Mouse (Mus musculus) heart, embryonic 13.5 days (tissue): ENCODE measurements at regions not wholly inside any gene's neighbourhood (a gene's known extent, or its start where the extent isn't known, plus 50 kb on each side); places are given as distances from the start of the nearest gene placed in this dataset.

ENCODE experiments used
- ATAC-seq: fragments of 200-750 bp; cut with Nextera tagmentation; 2 replicates; pipeline ENCODE4 v1.8.0; 2017; ENCODE audit warnings: moderate TSS enrichment; ENCODE audit not compliant: insufficient number of reproducible peaks, low FRiP score, low TSS enrichment; ENCODE audit errors: extremely low read depth
- H3K27ac ChIP-seq: fragments of 300-500 bp; sonication (generic); replicated peaks from 2 replicates; pipeline ENCODE4 v1.5.1; 2015; ENCODE audit warnings: moderate library complexity, mild to moderate bottlenecking, inconsistent platforms
- H3K27me3 ChIP-seq: fragments of 300-500 bp; sonication (generic); replicated peaks from 2 replicates; pipeline ENCODE4 v1.6.1; 2015; ENCODE audit warnings: mild to moderate bottlenecking, inconsistent platforms
- H3K36me3 ChIP-seq: fragments of 300-500 bp; sonication (generic); 2 replicates; pipeline ENCODE4 v1.6.1; 2015; ENCODE audit warnings: mild to moderate bottlenecking, inconsistent platforms
- H3K4me1 ChIP-seq: fragments of 300-500 bp; sonication (generic); 2 replicates; pipeline ENCODE4 v1.6.1; 2015; ENCODE audit warnings: inconsistent platforms
- H3K4me2 ChIP-seq: fragments of 300-500 bp; sonication (generic); 2 replicates; pipeline ENCODE4 v1.6.1; 2015; ENCODE audit warnings: inconsistent platforms, mild to moderate bottlenecking, moderate library complexity
- H3K4me3 ChIP-seq: fragments of 300-500 bp; sonication (generic); 2 replicates; pipeline ENCODE4 v1.5.1; 2015; ENCODE audit warnings: moderate library complexity, mild to moderate bottlenecking, inconsistent platforms
- H3K9ac ChIP-seq: fragments of 300-500 bp; sonication (generic); 2 replicates; pipeline ENCODE4 v1.6.1; 2015; ENCODE audit warnings: inconsistent platforms, mild to moderate bottlenecking, moderate library complexity
- H3K9me3 ChIP-seq: fragments of 300-500 bp; sonication (generic); 2 replicates; pipeline ENCODE4 v1.6.1; 2016; ENCODE audit warnings: inconsistent platforms
- WGBS: fragments of 180-500 bp; shearing (Covaris S2); methylation state at CpG from one replicate; pipeline ENCODE4 v1.1.7; 2015; ENCODE audit warnings: mixed read lengths; 5-methylcytosine and 5-hydroxymethylcytosine counted together

GRCm38 (mm10) chr17:66262681-66263240, 139.4 kb downstream of the Ddx11 start:
- no peaks in the 10 kb centered on the region for H3K9me3 ChIP-seq

GRCm38 (mm10) chr17:66263405-66263804, 140.1 kb downstream of the Ddx11 start:
- Histone ChIP-seq H3K36me3 (no peaks in the 10 kb centered on the region), H3K27ac (no peak overlapping the region), H3K27me3 (no peaks in the 10 kb centered on the region; the same call in 1 of the 2 replicates), H3K4me1 (no peaks in the 10 kb centered on the region), H3K4me2 (no peak overlapping the region), H3K9me3 (no peaks in the 10 kb centered on the region), H3K9ac (no peak overlapping the region), H3K4me3 (no peak overlapping the region)
- WGBS, result 84% methylated on average over 4 of the region's 4 CpGs
- no peak for ATAC-seq

More at GRCm38 (mm10) chr17:66262681-66263240, 139.4 kb downstream of the Ddx11 start:
- Histone ChIP-seq H3K36me3 (no peaks in the 10 kb centered on the region), H3K27ac (no peak overlapping the region), H3K9ac (no peak overlapping the region), H3K4me1 (no peaks in the 10 kb centered on the region), H3K27me3 (no peaks in the 10 kb centered on the region), H3K4me2 (no peak overlapping the region), H3K4me3 (no peak overlapping the region)
- 40% methylated on average over 4 of the region's 4 CpGs for WGBS
- ATAC-seq, result no peak

GRCm38 (mm10) chr17:66266803-66267202, 143.5 kb downstream of the Ddx11 start:
- Histone ChIP-seq H3K9me3 (no peaks in the 10 kb centered on the region), H3K27ac (no peak overlapping the region), H3K4me2 (no peak overlapping the region), H3K4me1 (no peaks in the 10 kb centered on the region), H3K4me3 (no peak overlapping the region), H3K27me3 (no peaks in the 10 kb centered on the region; the same call in 1 of the 2 replicates), H3K36me3 (no peaks in the 10 kb centered on the region), H3K9ac (no peak overlapping the region)
- WGBS, result 74% methylated on average over 5 of the region's 5 CpGs
- ATAC-seq, result no peak

- no peak overlapping the region for H3K27ac ChIP-seq
- H3K9me3 ChIP-seq, result no peaks in the 10 kb centered on the region
- no peak overlapping the region for H3K9ac ChIP-seq
- ATAC-seq, result no peak
- no peak overlapping the region for H3K4me2 ChIP-seq
- no peaks in the 10 kb centered on the region for H3K36me3 ChIP-seq
- no peak overlapping the region for H3K4me3 ChIP-seq
- 49% methylated on average over 6 of the region's 6 CpGs for WGBS
- no peaks in the 10 kb centered on the region; the same call in 1 of the 2 replicates for H3K27me3 ChIP-seq
- no peaks in the 10 kb centered on the region for H3K4me1 ChIP-seq
Measured at GRCm38 (mm10) chr17:66267831-66268230, 144.5 kb downstream of the Ddx11 start.

- no peak overlapping the region for H3K4me3 ChIP-seq
- H3K27me3 ChIP-seq, result no peaks in the 10 kb centered on the region; the same call in 1 of the 2 replicates
- H3K4me2 ChIP-seq, result no peak overlapping the region
- WGBS, result 59% methylated on average over 6 of the region's 6 CpGs
- H3K27ac ChIP-seq, result no peak overlapping the region
- no peaks in the 10 kb centered on the region for H3K36me3 ChIP-seq
- H3K4me1 ChIP-seq, result no peaks in the 10 kb centered on the region
- no peak overlapping the region for H3K9ac ChIP-seq
- no peak for ATAC-seq
- H3K9me3 ChIP-seq, result no peaks in the 10 kb centered on the region
Measured at GRCm38 (mm10) chr17:66269567-66269966, 146.2 kb downstream of the Ddx11 start.

- Histone ChIP-seq H3K9me3 (no peaks in the 10 kb centered on the region), H3K4me3 (no peak overlapping the region), H3K9ac (no peak overlapping the region), H3K4me2 (no peak overlapping the region), H3K36me3 (no peaks in the 10 kb centered on the region), H3K27ac (no peak overlapping the region), H3K27me3 (no peaks in the 10 kb centered on the region; the same call in 1 of the 2 replicates), H3K4me1 (peaks cover 7% of the 10 kb centered on the region)
- 87% methylated on average over 7 of the region's 7 CpGs for WGBS
- ATAC-seq, result no peak
Measured at GRCm38 (mm10) chr17:66271906-66272305, 148.6 kb downstream of the Ddx11 start.

- Histone ChIP-seq H3K4me2 (peak overlapping the region; percentile 42), H3K9me3 (no peaks in the 10 kb centered on the region), H3K4me1 (peaks cover 13% of the 10 kb centered on the region), H3K4me3 (no peak overlapping the region), H3K27ac (no peak overlapping the region), H3K36me3 (no peaks in the 10 kb centered on the region), H3K27me3 (no peaks in the 10 kb centered on the region), H3K9ac (no peak overlapping the region)
- WGBS, result 37% methylated on average over 13 of the region's 13 CpGs
- no peak; the same call in 1 of the 2 replicates for ATAC-seq
Measured at GRCm38 (mm10) chr17:66276778-66277177, 153.5 kb downstream of the Ddx11 start.

- Histone ChIP-seq H3K27me3 (no peaks in the 10 kb centered on the region), H3K27ac (no peak overlapping the region), H3K4me1 (peaks cover 13% of the 10 kb centered on the region), H3K9ac (no peak overlapping the region), H3K4me2 (no peak overlapping the region), H3K36me3 (no peaks in the 10 kb centered on the region), H3K9me3 (no peaks in the 10 kb centered on the region), H3K4me3 (no peak overlapping the region)
- 82% methylated on average over 5 of the region's 5 CpGs for WGBS
- ATAC-seq, result no peak
Measured at GRCm38 (mm10) chr17:66278037-66278436, 154.7 kb downstream of the Ddx11 start.

GRCm38 (mm10) chr17:66285295-66285694, 162.0 kb downstream of the Ddx11 start:
- WGBS, result 85% methylated on average over 10 of the region's 10 CpGs
- no peak overlapping the region for H3K9ac ChIP-seq
- no peaks in the 10 kb centered on the region for H3K4me1 ChIP-seq
- no peak overlapping the region for H3K4me2 ChIP-seq
- no peaks in the 10 kb centered on the region for H3K27me3 ChIP-seq
- H3K36me3 ChIP-seq, result no peaks in the 10 kb centered on the region
- ATAC-seq, result no peak
- H3K4me3 ChIP-seq, result no peak overlapping the region
- H3K27ac ChIP-seq, result no peak overlapping the region
- H3K9me3 ChIP-seq, result no peaks in the 10 kb centered on the region
